Mouse (Mus musculus): Measurements from ENCODE around the gene Gm17490.
"Not testable (repeated sequence)": the region's sequence is repeated elsewhere in the genome, so short reads cannot be mapped to it uniquely, and the experiment has no call there.

Gm17490 gene

GRCm38 (mm10) chr2:11623726-11624125 lies 2.3 kb downstream of the Gm17490 start:
- no peak for DNase-seq (ENCODE audit: low spot score in 2 of 2)

DNA sequence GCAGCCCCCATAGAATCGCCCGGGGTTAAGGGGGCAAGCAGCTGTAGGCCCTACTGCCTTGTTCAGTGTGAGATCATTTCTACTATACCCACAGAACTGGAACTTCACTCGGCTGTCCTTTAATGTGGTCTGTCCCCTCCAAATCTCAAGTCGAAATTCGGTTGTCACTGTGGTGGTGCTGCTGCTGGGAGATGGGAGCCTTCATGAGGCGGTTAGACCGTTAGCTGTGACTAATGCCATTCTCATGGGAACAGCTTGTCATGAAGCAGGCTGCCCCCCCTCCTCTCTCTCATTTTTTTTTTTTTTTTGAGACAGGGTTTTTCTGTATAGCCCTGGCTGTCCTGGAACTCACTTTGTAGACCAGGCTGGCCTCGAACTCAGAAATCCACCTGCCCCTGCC lies 2.9 kb downstream of the Gm17490 start:
- DNase-seq (ENCODE audit: low spot score in 2 of 2): no peak

DNA sequence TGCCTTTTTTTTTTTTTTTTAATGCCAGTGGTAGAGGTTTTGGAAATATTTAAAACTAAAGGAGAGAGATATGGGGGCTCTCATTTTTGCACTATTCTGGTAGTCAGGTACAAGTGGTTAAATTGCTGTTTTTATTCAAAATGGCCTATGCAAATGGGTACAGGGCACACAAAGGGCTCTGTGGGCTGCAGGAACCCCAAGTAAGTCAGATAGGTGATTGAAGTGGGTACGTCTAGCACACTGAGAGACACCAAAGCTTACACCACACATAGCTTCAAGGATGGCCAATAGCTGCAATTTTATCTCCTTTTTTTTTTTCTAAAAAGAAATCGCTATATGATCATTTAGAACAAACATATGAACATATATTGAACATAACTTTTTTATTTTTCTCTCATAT lies 6.5 kb downstream of the Gm17490 start:
- no peak for DNase-seq (ENCODE audit: low spot score in 2 of 2)

- DNase-seq (ENCODE audit: low spot score in 2 of 2): no peak
Measured at GRCm38 (mm10) chr2:11616846-11617245, 9.2 kb downstream of the Gm17490 start.

GRCm38 (mm10) chr2:11612939-11613338 lies 13.1 kb downstream of the Gm17490 start:
- not testable (repeated sequence) for DNase-seq (ENCODE audit: low spot score in 2 of 2)

- DNase-seq (ENCODE audit: low spot score in 2 of 2): not testable (repeated sequence)
Measured at GRCm38 (mm10) chr2:11606718-11607117, 19.3 kb downstream of the Gm17490 start.

DNA sequence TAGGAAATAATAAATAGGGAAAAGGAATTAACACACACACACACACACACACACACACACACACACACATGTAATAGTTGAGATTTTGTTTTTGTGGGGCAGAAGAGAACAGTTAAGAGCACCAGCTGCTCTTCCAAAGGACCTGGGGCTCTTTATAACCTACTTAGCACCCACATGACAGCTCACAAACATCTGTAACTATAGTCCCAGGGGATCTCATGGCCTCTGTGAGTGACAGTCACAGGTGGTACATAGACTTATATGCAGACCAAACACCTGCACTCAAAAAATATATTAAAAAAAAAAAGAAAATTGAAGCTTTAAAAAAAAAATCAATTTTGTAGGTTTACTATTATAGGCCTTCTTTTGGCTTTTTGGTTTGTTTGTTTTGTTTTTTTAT lies 21.2 kb downstream of the Gm17490 start:
- DNase-seq (ENCODE audit: low spot score in 2 of 2): no peak

DNA sequence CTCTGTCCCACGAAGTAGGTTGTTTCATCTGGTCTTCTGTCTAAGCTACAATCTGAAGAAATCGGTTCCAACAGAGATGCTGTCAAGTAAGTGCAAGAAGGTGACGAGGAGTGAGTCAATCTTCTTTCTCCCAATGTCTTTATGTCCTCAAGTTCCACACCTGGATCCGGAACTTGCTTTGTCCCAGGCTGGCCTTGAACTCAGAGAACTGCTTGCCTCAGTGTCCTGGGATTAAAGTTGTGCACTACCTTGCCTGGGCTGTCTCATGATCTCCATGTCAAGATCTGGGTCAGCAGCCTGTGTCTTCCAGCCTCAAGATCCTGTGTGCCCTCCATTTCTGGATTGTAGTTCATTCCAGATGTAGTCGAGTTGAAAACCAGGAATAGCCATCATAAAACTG lies 22.0 kb downstream of the Gm17490 start, which contains the start of gene Rbm17:
Gene Rbm17, minus strand, starts transcription at position 101 of the 400 bp plus-strand sequence.
- DNase-seq (ENCODE audit: low spot score in 2 of 2): no peak

GRCm38 (mm10) chr2:11602506-11603489 lies 23.3 kb downstream of the Gm17490 start:
- peak; percentile 95 to 96 for DNase-seq (ENCODE audit: low spot score in 2 of 2)

- no peak for DNase-seq (ENCODE audit: low spot score in 2 of 2)
Measured at GRCm38 (mm10) chr2:11601795-11602194, 24.3 kb downstream of the Gm17490 start.

- DNase-seq (ENCODE audit: low spot score in 2 of 2): no peak
Measured at GRCm38 (mm10) chr2:11597906-11598305, 28.2 kb downstream of the Gm17490 start.

DNA sequence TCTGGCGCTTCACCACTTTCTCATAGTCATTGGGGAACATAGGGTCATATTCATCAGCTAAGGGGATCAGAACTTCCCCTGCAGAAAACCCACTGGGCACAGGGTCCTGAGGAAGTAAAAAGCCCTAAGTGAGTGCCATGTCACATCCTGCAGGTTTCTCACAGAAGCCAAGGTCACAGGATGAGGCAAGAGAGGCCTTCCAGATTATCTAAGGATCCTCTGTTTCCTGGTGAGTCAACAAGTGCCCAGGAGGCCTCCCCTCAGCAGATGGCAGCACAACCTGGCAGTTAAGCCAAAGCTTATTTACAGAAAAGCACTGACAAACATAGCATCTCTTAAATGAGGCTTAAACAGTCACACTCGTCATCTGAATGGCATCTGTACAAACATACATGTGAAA lies 29.4 kb downstream of the Gm17490 start:
- DNase-seq (ENCODE audit: low spot score in 2 of 2): no peak

GRCm38 (mm10) chr2:11587996-11588395 lies 38.1 kb downstream of the Gm17490 start:
- DNase-seq (ENCODE audit: low spot score in 2 of 2): no peak

- no peak for DNase-seq (ENCODE audit: low spot score in 2 of 2)
Measured at GRCm38 (mm10) chr2:11579399-11579798, 46.7 kb downstream of the Gm17490 start.

DNA sequence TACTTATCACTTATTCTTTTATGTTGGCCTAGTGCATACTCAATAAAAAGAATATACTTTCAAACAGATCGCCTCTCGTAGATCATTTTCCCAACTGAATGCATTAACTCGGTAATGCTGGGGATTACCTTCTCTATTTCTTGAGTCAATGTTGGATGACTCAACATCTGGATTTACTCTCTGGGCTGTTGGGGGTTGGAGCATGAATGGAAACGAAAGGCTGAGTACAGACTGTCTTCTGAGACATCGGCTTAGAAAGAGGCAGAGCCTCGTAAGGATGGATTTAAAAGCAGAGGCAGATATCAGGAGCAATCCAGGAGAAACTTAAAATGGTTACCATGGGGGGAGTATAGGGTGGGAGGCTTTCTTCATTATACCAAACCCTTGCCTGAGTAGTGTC lies 47.9 kb downstream of the Gm17490 start:
- no peak for DNase-seq (ENCODE audit: low spot score in 2 of 2)
